Mouse (Mus musculus): ENCODE measurements around the gene Usp1. TPM values are rescaled to one million over a fixed set of nuclear protein-coding genes. Genes with fewer than 3 reads are reported as not detected.
A peak's percentile ranks its signal among the peaks of the same experiment; 100 is the strongest.
"Not testable (repeated sequence)": the region's sequence is repeated elsewhere in the genome, so short reads cannot be mapped to it uniquely, and the experiment has no call there.

The Usp1 gene
- polyA plus RNA-seq, 1 experiment, result 12.5 TPM

GRCm38 (mm10) chr4:98922643-98923567 lies 705 bp upstream of the Usp1 start:
- peak overlapping the region; percentile 18 for H3K27ac ChIP-seq (ENCODE audit: insufficient read depth, low read length)
- H3K4me3 ChIP-seq (ENCODE audit: insufficient read depth, low read length), result peak overlapping the region; percentile 71
- TF ChIP-seq POLR2A (IDR thresholded peaks at IDR 0.05; ENCODE audit: extremely low read depth, insufficient read depth, low read length) (peak; percentile 60; the same call in 1 of the 2 replicates), CTCF (IDR thresholded peaks at IDR 0.05; ENCODE audit: extremely low read depth, insufficient read depth, low read length) (no peak)
- peaks cover 5% of the 10 kb centered on the region; the same call in 1 of the 2 replicates for H3K4me1 ChIP-seq (ENCODE audit: control insufficient read depth, insufficient read depth, low read length)

- TF ChIP-seq POLR2A (IDR thresholded peaks at IDR 0.05; ENCODE audit: extremely low read depth, insufficient read depth, low read length) (no peak), CTCF (IDR thresholded peaks at IDR 0.05; ENCODE audit: extremely low read depth, insufficient read depth, low read length) (no peak)
- H3K4me1 ChIP-seq (ENCODE audit: control insufficient read depth, insufficient read depth, low read length), result peaks cover 5% of the 10 kb centered on the region; the same call in 1 of the 2 replicates
- peak overlapping the region; percentile 71 for H3K4me3 ChIP-seq (ENCODE audit: insufficient read depth, low read length)
- H3K27ac ChIP-seq (ENCODE audit: insufficient read depth, low read length), result peak overlapping the region; percentile 99
Measured at GRCm38 (mm10) chr4:98924071-98924905, 678 bp downstream of the Usp1 start.

- Histone ChIP-seq H3K27ac (ENCODE audit: insufficient read depth, low read length) (no peak overlapping the region), H3K4me1 (ENCODE audit: control insufficient read depth, insufficient read depth, low read length) (peaks cover 5% of the 10 kb centered on the region; the same call in 1 of the 2 replicates), H3K4me3 (ENCODE audit: insufficient read depth, low read length) (peak overlapping the region; percentile 71)
- no peak for TF ChIP-seq CTCF (IDR thresholded peaks at IDR 0.05; ENCODE audit: extremely low read depth, insufficient read depth, low read length)
Measured at GRCm38 (mm10) chr4:98924906-98925178, 1.2 kb downstream of the Usp1 start.

GRCm38 (mm10) chr4:98925250-98925781 lies 1.7 kb downstream of the Usp1 start:
- Histone ChIP-seq H3K4me3 (ENCODE audit: insufficient read depth, low read length) (no peak overlapping the region), H3K4me1 (ENCODE audit: control insufficient read depth, insufficient read depth, low read length) (peaks cover 5% of the 10 kb centered on the region; the same call in 1 of the 2 replicates), H3K27ac (ENCODE audit: insufficient read depth, low read length) (no peak overlapping the region)
- TF ChIP-seq CTCF (IDR thresholded peaks at IDR 0.05; ENCODE audit: extremely low read depth, insufficient read depth, low read length) (no peak), POLR2A (IDR thresholded peaks at IDR 0.05; ENCODE audit: extremely low read depth, insufficient read depth, low read length) (no peak)

GRCm38 (mm10) chr4:98936036-98936435 lies 12.4 kb downstream of the Usp1 start:
- Histone ChIP-seq H3K4me1 (ENCODE audit: control insufficient read depth, insufficient read depth, low read length) (no peaks in the 10 kb centered on the region), H3K27ac (ENCODE audit: insufficient read depth, low read length) (no peak overlapping the region)
- TF ChIP-seq POLR2A (IDR thresholded peaks at IDR 0.05; ENCODE audit: extremely low read depth, insufficient read depth, low read length) (no peak), CTCF (IDR thresholded peaks at IDR 0.05; ENCODE audit: extremely low read depth, insufficient read depth, low read length) (no peak)

GRCm38 (mm10) chr4:98938210-98938609 lies 14.6 kb downstream of the Usp1 start:
- H3K4me3 ChIP-seq (ENCODE audit: insufficient read depth, low read length); H3K27ac ChIP-seq (ENCODE audit: insufficient read depth, low read length); H3K4me1 ChIP-seq (ENCODE audit: control insufficient read depth, insufficient read depth, low read length): not testable (repeated sequence)

More at GRCm38 (mm10) chr4:98936036-98936435, 12.4 kb downstream of the Usp1 start:
- H3K4me3 ChIP-seq (ENCODE audit: insufficient read depth, low read length), result no peak overlapping the region

GRCm38 (mm10) chr4:98950563-98950962 lies 27.0 kb downstream of the Usp1 start:
- no peak for TF ChIP-seq CTCF (IDR thresholded peaks at IDR 0.05; ENCODE audit: extremely low read depth, insufficient read depth, low read length)
- no peak for TF ChIP-seq POLR2A (IDR thresholded peaks at IDR 0.05; ENCODE audit: extremely low read depth, insufficient read depth, low read length)
- Histone ChIP-seq H3K27ac (ENCODE audit: insufficient read depth, low read length) (no peak overlapping the region), H3K4me3 (ENCODE audit: insufficient read depth, low read length) (no peak overlapping the region), H3K4me1 (ENCODE audit: control insufficient read depth, insufficient read depth, low read length) (peaks cover 1% of the 10 kb centered on the region; the same call in 1 of the 2 replicates)

- Histone ChIP-seq H3K4me3 (ENCODE audit: insufficient read depth, low read length) (no peak overlapping the region), H3K27ac (ENCODE audit: insufficient read depth, low read length) (no peak overlapping the region), H3K4me1 (ENCODE audit: control insufficient read depth, insufficient read depth, low read length) (no peaks in the 10 kb centered on the region; the same call in 1 of the 2 replicates)
- TF ChIP-seq CTCF (IDR thresholded peaks at IDR 0.05; ENCODE audit: extremely low read depth, insufficient read depth, low read length), result no peak
- no peak for TF ChIP-seq POLR2A (IDR thresholded peaks at IDR 0.05; ENCODE audit: extremely low read depth, insufficient read depth, low read length)
Measured at GRCm38 (mm10) chr4:98955986-98956385, 32.4 kb downstream of the Usp1 start.

- Histone ChIP-seq H3K4me3 (ENCODE audit: insufficient read depth, low read length) (no peak overlapping the region), H3K4me1 (ENCODE audit: control insufficient read depth, insufficient read depth, low read length) (no peaks in the 10 kb centered on the region), H3K27ac (ENCODE audit: insufficient read depth, low read length) (no peak overlapping the region)
- TF ChIP-seq POLR2A (IDR thresholded peaks at IDR 0.05; ENCODE audit: extremely low read depth, insufficient read depth, low read length) (no peak), CTCF (IDR thresholded peaks at IDR 0.05; ENCODE audit: extremely low read depth, insufficient read depth, low read length) (no peak)
Measured at GRCm38 (mm10) chr4:98960243-98960642, 36.6 kb downstream of the Usp1 start.

Measured in cortical plate, adult 2 months (tissue).